Mouse (Mus musculus): ENCODE results near the gene Cldn14. TPM values are rescaled to one million over a fixed set of nuclear protein-coding genes. Genes with fewer than 3 reads are reported as not detected.

Gene Cldn14
- total RNA-seq, 2 experiments from 2014 or later = not detected

Other genes with a start within 250 kb of the Cldn14 start
- 123 and 137 TPM in 2 replicates for gene Morc3, start 176.7 kb downstream of the Cldn14 start, total RNA-seq (2015)
- gene Morc3, start 176.7 kb downstream of the Cldn14 start, total RNA-seq (2017) = 216 and 248 TPM in 2 replicates
- 19.6 and 25.9 TPM in 2 replicates for gene Chaf1b, start 124.9 kb downstream of the Cldn14 start, total RNA-seq (2015)
- gene Chaf1b, start 124.9 kb downstream of the Cldn14 start, total RNA-seq (2017) = 28.1 and 30.4 TPM in 2 replicates
- not detected in 2 replicates for gene Sim2, start 76.1 kb upstream of the Cldn14 start, total RNA-seq (2015)
- not detected in 2 replicates for gene Sim2, start 76.1 kb upstream of the Cldn14 start, total RNA-seq (2017)